In genomic region chr2:72116103-72116502, GRCm38 (mm10) we compare ENCODE assay signal across 18 mouse cellular contexts.
DNase-seq lines count a peak whose midpoint lies in the region; ATAC-seq and TF ChIP-seq lines count a peak whose summit lies in the region.
"Had no signal": no experiment of that assay in that cellular context is flagged by ENCODE, and none has a peak within 500 bp of the region (broad histone marks: within the 10 kb centered on the region; RNA-seq: fewer than 3 reads in every experiment).

No protein-coding gene starts in this region.

- peak; percentile 29 for DNase-seq in cerebellum, adult 11 months
- DNase-seq in lung, postnatal 0 days (ENCODE audit: low spot score), result no peak
- DNase-seq in cerebellum, postnatal 25 days, result peak; percentile 35 to 57
- DNase-seq in mesoderm, embryonic 11.5 days (ENCODE audit: low read depth, low spot score), result peak; percentile 71
- no peak for DNase-seq in T-cell, adult 2 months (ENCODE audit: low spot score)
- no peak for DNase-seq in midbrain, postnatal 0 days (ENCODE audit: low spot score)
- DNase-seq: adrenal gland, postnatal 14 days; forebrain, postnatal 0 days; gastrocnemius, postnatal 25 days; layer of hippocampus, adult 9-11 months; liver, postnatal 0 days; thymus, adult 2 months had no signal

- 37% methylated on average over 7 of the region's 7 CpGs for WGBS in lung, embryonic 16.5 days
- 36% methylated on average over 7 of the region's 7 CpGs for WGBS in lung, postnatal 0 days
- 66% methylated on average over 7 of the region's 7 CpGs for WGBS in midbrain, postnatal 0 days

- no peaks in the 10 kb centered on the region for H3K36me3 ChIP-seq in lung, embryonic 16.5 days (ENCODE audit: control insufficient read depth, insufficient read depth, low read length)
- H3K36me3 ChIP-seq in lung, postnatal 0 days (ENCODE audit: insufficient read depth, low read length), result no peaks in the 10 kb centered on the region
- H3K36me3 ChIP-seq in midbrain, postnatal 0 days (ENCODE audit: insufficient read depth, low read length), result no peaks in the 10 kb centered on the region
- H3K36me3 ChIP-seq: embryonic facial prominence, embryonic 12.5 days; intestine, embryonic 15.5 days; limb, embryonic 15.5 days had no signal

- peaks cover 34% of the 10 kb centered on the region for H3K4me1 ChIP-seq in lung, embryonic 16.5 days (replicated peaks; ENCODE audit: control insufficient read depth, insufficient read depth, low read length)
- peaks cover 13% of the 10 kb centered on the region; the same call in 1 of the 2 replicates for H3K4me1 ChIP-seq in lung, postnatal 0 days (ENCODE audit: insufficient read depth, low read depth, low read length)
- H3K4me1 ChIP-seq in midbrain, postnatal 0 days (ENCODE audit: insufficient read depth, low read length), result no peaks in the 10 kb centered on the region
- H3K4me1 ChIP-seq: limb, embryonic 15.5 days had no signal

- no peak overlapping the region for H3K4me3 ChIP-seq in lung, embryonic 16.5 days (ENCODE audit: low read length)
- no peak overlapping the region for H3K4me3 ChIP-seq in lung, postnatal 0 days (ENCODE audit: low read depth, low read length)
- H3K4me3 ChIP-seq in midbrain, postnatal 0 days (ENCODE audit: low read depth, low read length), result no peak overlapping the region
- H3K4me3 ChIP-seq: embryonic facial prominence, embryonic 12.5 days; intestine, embryonic 15.5 days; limb, embryonic 15.5 days had no signal

- no peaks in the 10 kb centered on the region for H3K27me3 ChIP-seq in lung, embryonic 16.5 days (ENCODE audit: control insufficient read depth, insufficient read depth, low read depth, low read length)
- no peaks in the 10 kb centered on the region for H3K27me3 ChIP-seq in lung, postnatal 0 days (replicated peaks; ENCODE audit: insufficient read depth, low read length)
- no peaks in the 10 kb centered on the region for H3K27me3 ChIP-seq in midbrain, postnatal 0 days (ENCODE audit: insufficient read depth, low read length)
- H3K27me3 ChIP-seq: embryonic facial prominence, embryonic 12.5 days; intestine, embryonic 15.5 days; limb, embryonic 15.5 days had no signal

- H3K9ac ChIP-seq in lung, embryonic 16.5 days (ENCODE audit: low read length), result no peak overlapping the region
- H3K9ac ChIP-seq in lung, postnatal 0 days (replicated peaks; ENCODE audit: low read depth), result no peak overlapping the region
- no peak overlapping the region for H3K9ac ChIP-seq in midbrain, postnatal 0 days (replicated peaks; ENCODE audit: low read length, poor library complexity, severe bottlenecking)
- H3K9ac ChIP-seq: embryonic facial prominence, embryonic 12.5 days; forebrain, postnatal 0 days; intestine, embryonic 15.5 days; limb, embryonic 15.5 days; liver, postnatal 0 days had no signal

- no peak overlapping the region for H3K27ac ChIP-seq in lung, embryonic 16.5 days (ENCODE audit: low read length)
- H3K27ac ChIP-seq in lung, postnatal 0 days (ENCODE audit: low read length), result no peak overlapping the region
- H3K27ac ChIP-seq in midbrain, postnatal 0 days (ENCODE audit: low read depth, low read length), result no peak overlapping the region
- H3K27ac ChIP-seq: embryonic facial prominence, embryonic 12.5 days; intestine, embryonic 15.5 days; limb, embryonic 15.5 days had no signal

- ATAC-seq in cerebellum, adult (ENCODE audit: insufficient number of reproducible peaks, low FRiP score, low TSS enrichment), result no peak
- no peak for ATAC-seq in lung, embryonic 16.5 days (ENCODE audit: low read depth)
- ATAC-seq in lung, postnatal 0 days, result no peak
- no peak for ATAC-seq in midbrain, postnatal 0 days (ENCODE audit: low FRiP score)
- ATAC-seq: forebrain, postnatal 0 days; intestine, embryonic 15.5 days; liver, postnatal 0 days; midbrain, embryonic 16.5 days had no signal

- 0 out of 2 replicates have a peak overlapping the region, but pooled peaks have one; percentile 7 for H3K4me2 ChIP-seq in lung, embryonic 16.5 days (ENCODE audit: low read depth, low read length)
- H3K4me2 ChIP-seq in lung, postnatal 0 days (replicated peaks; ENCODE audit: low read depth, low read length), result no peak overlapping the region
- H3K4me2 ChIP-seq in midbrain, postnatal 0 days (ENCODE audit: low read depth, low read length, poor library complexity, severe bottlenecking), result no peak overlapping the region
- H3K4me2 ChIP-seq: embryonic facial prominence, embryonic 12.5 days; intestine, embryonic 15.5 days; limb, embryonic 15.5 days had no signal

- TF ChIP-seq EP300 in lung, postnatal 0 days (IDR thresholded peaks at IDR 0.05), result no peak

- H3K9me3 ChIP-seq in lung, embryonic 16.5 days (ENCODE audit: control insufficient read depth, low read length), result no peaks in the 10 kb centered on the region
- H3K9me3 ChIP-seq in lung, postnatal 0 days (ENCODE audit: low read length), result no peaks in the 10 kb centered on the region
- H3K9me3 ChIP-seq in midbrain, postnatal 0 days (ENCODE audit: low read length), result no peaks in the 10 kb centered on the region
- H3K9me3 ChIP-seq: embryonic facial prominence, embryonic 12.5 days; intestine, embryonic 15.5 days; limb, embryonic 15.5 days had no signal

- no peak for TF ChIP-seq CTCF in lung, postnatal 0 days (IDR thresholded peaks at IDR 0.05)
- TF ChIP-seq CTCF in midbrain, postnatal 0 days (IDR thresholded peaks at IDR 0.05), result no peak

Comparison
In these comparisons a context has a peak if more than half of its experiments do, and no peak if none do; other contexts are left out.
1. DNase-seq: peak in cerebellum, adult 11 months (single experiment), cerebellum, postnatal 25 days (2 of 2) and mesoderm, embryonic 11.5 days (single experiment); none in lung, postnatal 0 days (single experiment), T-cell, adult 2 months (single experiment) and midbrain, postnatal 0 days (single experiment).